Mouse (Mus musculus): ENCODE results near the gene Timd4.

The Timd4 gene

GRCm38 (mm10) chr11:46810511-46810910 is at the start of gene Timd4:
Timd4 (plus strand) TSS chr11:46810800.
- no peak for DNase-seq (ENCODE audit: low spot score in 2 of 2)

DNA sequence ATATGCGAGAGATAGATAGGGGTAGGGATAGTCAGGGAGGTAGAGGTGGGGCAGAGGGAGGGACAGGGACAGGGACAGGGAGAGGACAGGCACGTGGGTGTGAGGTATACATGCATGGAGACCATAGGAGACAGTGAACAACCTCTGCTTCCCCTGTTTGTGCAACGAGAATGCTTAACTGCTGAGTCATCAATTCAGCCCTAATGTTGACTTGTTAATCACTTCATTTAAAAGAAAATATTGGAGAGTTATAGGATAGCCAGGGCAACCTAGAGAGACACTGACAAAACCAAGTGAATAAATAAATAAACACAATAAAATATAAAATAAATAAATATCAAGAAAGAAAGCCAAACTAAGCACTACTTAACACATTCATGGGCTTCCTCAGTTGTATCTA is 33.7 kb upstream of the Timd4 start:
- no peak for DNase-seq (ENCODE audit: low spot score in 2 of 2)

GRCm38 (mm10) chr11:46779811-46780210 is 30.8 kb upstream of the Timd4 start:
- DNase-seq (ENCODE audit: low spot score in 2 of 2) = no peak

GRCm38 (mm10) chr11:46804440-46804839 is 6.2 kb upstream of the Timd4 start:
- no peak for DNase-seq (ENCODE audit: low spot score in 2 of 2)

DNA sequence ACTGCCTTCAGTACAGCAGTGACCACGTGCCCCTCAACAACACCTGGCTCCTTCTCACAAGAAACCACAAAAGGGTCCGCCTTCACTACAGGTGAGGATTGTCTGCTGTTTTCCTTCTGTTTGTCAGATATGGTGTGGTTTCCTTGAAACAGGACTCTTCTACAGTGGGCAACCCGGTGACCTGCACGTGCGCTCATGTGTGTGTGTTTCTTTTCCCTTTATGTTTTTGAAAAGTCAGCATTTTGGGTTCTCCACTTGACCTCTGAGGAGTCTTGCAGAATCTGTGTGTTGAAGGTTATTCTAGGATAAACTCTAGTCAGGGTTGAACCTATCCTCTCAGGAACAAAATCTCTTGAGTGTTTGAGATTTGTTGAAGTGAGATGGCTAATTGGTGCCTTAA is 7.1 kb downstream of the Timd4 start:
- no peak for DNase-seq (ENCODE audit: low spot score in 2 of 2)

GRCm38 (mm10) chr11:46819930-46820329 is 9.3 kb downstream of the Timd4 start:
- DNase-seq (ENCODE audit: low spot score in 2 of 2) = no peak

DNA sequence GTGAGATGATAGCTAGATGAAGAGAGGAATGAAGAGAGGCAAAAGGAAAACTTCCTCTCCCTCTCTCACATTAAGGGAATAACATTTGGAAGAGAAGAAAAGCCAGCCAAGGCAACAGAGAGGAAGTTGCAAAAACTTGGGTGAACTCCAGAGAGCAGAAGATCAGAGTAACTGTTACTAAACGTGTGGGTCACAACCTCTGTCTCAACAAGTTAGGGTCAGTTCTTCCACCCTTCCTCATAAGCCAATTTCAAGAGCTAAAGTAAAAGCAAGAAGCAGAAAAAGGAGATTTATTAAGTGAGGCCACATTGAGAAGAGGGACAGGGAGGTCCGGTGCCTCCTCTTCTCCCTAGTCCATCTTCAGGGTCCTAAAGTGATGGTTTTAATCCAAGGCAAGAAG is 19.7 kb downstream of the Timd4 start:
- no peak for DNase-seq (ENCODE audit: low spot score in 2 of 2)

GRCm38 (mm10) chr11:46835080-46835479 is 24.5 kb downstream of the Timd4 start:
- DNase-seq (ENCODE audit: low spot score in 2 of 2) = no peak

DNA sequence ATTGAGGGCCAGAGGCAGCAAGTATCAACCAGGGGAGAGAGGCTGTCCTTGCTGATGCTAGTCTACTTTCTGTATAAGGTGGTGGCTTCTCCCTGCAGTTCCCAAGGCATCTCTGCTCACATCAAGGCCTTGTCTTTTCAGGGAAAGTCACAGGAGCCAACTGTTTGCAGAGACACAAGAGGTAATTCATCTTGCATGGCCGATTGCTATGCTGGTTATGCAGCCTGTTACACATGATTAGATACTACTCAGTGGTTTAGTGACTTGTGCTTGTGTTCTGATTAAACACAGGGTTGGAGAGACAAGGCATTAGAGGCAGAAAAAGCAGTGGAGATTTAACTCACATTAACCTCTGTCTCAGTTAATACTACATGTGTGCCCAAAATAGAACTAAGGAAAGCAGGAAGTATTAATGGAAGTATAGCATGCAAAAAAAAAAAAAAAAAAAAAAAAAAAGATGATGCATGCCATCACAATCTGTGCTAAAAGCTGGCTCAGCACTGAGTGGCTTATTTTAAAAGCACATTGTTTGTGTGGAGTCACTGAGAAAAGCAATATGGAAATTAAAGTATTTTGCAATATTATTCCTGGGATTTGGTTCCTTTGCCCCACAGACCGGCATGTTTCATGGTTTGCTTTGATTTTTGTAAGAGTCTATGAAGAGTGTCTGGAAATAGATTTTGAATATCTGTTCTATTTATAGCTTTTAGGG is 31.6 kb downstream of the Timd4 start:
- no peak for DNase-seq (ENCODE audit: low spot score in 2 of 2)

DNA sequence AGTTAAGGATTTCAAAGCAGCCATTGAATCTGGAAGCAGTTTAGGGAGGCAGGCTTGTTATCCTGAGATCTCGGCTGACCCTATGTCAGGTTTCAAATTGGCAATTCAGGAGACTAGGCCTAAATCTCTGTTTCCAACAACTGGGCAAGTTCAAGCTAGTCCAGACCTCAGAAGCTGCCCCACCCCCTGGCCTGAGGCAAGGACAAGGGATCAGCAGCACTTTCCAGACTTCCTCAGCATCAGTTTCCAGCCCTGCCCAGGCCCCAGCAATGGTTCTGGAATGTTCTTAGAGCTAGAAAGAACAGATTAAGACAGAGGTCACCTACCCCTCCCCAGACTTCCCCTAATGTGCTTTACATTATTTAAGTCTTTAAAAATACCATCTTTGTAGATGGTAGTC is 36.1 kb downstream of the Timd4 start:
- DNase-seq (ENCODE audit: low spot score in 2 of 2) = no peak

DNA sequence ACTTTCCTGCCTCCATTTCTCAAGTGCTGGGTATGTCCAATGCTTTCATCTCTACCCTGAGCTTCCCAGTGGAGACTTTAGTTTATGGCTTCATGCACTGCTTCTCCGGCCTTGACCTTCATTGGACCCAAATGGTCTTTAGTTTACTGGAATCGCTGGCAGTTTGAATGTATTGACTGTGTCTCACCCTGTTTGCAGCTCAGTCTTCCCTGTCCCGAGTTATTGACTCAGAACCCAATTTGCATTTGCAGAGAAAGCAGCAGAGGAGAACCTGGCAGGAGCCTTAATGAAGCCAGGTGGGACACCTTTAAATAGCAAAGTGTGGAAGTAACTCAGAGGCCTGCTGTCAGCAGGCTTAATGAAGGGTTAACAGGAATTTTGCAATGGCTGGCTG is 37.2 kb downstream of the Timd4 start:
- no peak for DNase-seq (ENCODE audit: low spot score in 2 of 2)

GRCm38 (mm10) chr11:46848221-46848971 is 37.8 kb downstream of the Timd4 start:
- no peak for DNase-seq (ENCODE audit: low spot score in 2 of 2)

DNA sequence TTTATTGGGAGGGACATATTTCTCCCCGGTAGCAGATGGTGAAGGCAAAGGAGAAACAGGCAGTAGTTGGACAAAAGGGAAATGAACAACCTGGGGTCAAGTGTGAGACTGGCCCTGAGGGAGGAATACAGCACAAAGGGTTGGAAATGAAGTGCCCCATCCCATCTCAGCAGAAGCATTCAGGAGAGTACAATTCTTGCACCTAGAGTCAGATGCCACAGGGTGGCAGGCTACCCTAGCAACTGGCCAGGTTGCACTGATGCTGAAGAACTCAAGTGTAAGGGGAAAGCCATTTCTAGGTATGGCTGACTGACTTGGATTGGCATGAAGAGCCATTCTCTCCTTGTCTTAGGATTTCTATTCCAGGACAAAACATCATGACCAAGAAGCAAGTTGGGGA is 54.2 kb downstream of the Timd4 start:
- no peak for DNase-seq (ENCODE audit: low spot score in 2 of 2)

DNA sequence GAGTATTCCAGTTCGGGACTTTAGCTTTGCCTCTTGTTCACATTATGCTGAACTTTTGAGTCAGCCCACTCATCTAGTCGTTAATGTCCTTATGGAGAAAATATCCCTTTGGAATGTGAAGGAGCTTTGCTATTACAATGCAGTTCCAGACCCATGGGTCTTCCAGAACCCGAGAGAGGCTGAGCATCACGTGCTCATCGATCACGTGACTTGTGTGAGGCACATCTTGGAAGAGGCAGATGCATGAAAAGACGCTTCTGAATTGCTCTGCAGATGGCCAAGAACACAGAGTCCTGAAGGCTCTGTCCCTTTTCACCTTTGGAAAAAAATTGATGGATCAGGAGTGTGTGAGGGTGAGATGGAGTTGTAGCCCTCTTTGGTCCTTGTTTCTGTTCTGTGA is 58.0 kb downstream of the Timd4 start:
- no peak for DNase-seq (ENCODE audit: low spot score in 2 of 2)

- DNase-seq (ENCODE audit: low spot score in 2 of 2) = no peak
These were observed 65.2 kb downstream of the Timd4 start for GRCm38 (mm10) chr11:46875774-46876173.

- no peak for DNase-seq (ENCODE audit: low spot score in 2 of 2)
These were observed 71.9 kb downstream of the Timd4 start for GRCm38 (mm10) chr11:46882456-46882855.

- no peak for DNase-seq (ENCODE audit: low spot score in 2 of 2)
These were observed 78.5 kb downstream of the Timd4 start for GRCm38 (mm10) chr11:46889093-46889492.

Data from spleen, postnatal 36 days (tissue).